Mouse (Mus musculus) myocyte (in vitro differentiated cells): ENCODE measurements at regions not wholly inside any gene's neighbourhood (a gene's known extent, or its start where the extent isn't known, plus 50 kb on each side); places are given as distances from the start of the nearest gene placed in this dataset.

Experiments
- H3K27me3 ChIP-seq: one replicate; pipeline ENCODE4 v1.6.1; 2011; ENCODE audit not compliant: control insufficient read depth, insufficient read depth, insufficient read length
- H3K36me3 ChIP-seq: one replicate; pipeline ENCODE4 v1.6.1; 2011; ENCODE audit not compliant: control insufficient read depth, insufficient read depth
- H3K4me2 ChIP-seq: one replicate; pipeline ENCODE4 v1.6.1; 2011; ENCODE audit warnings: low read depth, control low read depth
- H3K4me3 ChIP-seq: one replicate; pipeline ENCODE4 v1.5.1; 2011; ENCODE audit warnings: mild to moderate bottlenecking, control low read depth, moderate library complexity
- H3K79me2 ChIP-seq: one replicate; pipeline ENCODE4 v1.6.1; 2011; ENCODE audit not compliant: control insufficient read depth, insufficient read depth
- H3ac ChIP-seq: one replicate; pipeline ENCODE4 v1.6.1; 2011; ENCODE audit not compliant: control insufficient read depth, insufficient read length
- CEBPB ChIP-seq: IDR thresholded peaks from 2 replicates; pipeline ENCODE4 v1.6.1; 2011; ENCODE audit warnings: mild to moderate bottlenecking, moderate library complexity; ENCODE audit not compliant: poor library complexity, insufficient read depth, severe bottlenecking
- E2F4 ChIP-seq: IDR thresholded peaks from one replicate; pipeline ENCODE4 v1.6.1; 2011; ENCODE audit warnings: mild to moderate bottlenecking, control low read depth, moderate library complexity; ENCODE audit not compliant: insufficient read depth
- MAX ChIP-seq: IDR thresholded peaks from one replicate; pipeline ENCODE4 v1.6.1; 2011; ENCODE audit warnings: low read depth, mild to moderate bottlenecking, control low read depth
- MYOD1 ChIP-seq, 3 experiments: IDR thresholded peaks; one replicate each; pipeline ENCODE4 v1.6.1; 2011; ENCODE audit warnings: control low read depth in 2 of 3, low read depth in 2 of 3, mild to moderate bottlenecking in 2 of 3, moderate library complexity in 1 of 3; ENCODE audit not compliant: insufficient read length in 2 of 3, control insufficient read depth in 1 of 3
- MYOG ChIP-seq, 3 experiments: IDR thresholded peaks; one replicate each; pipeline ENCODE4 v1.6.1; 2011; ENCODE audit warnings: control low read depth in 2 of 3, low read depth in 2 of 3, mild to moderate bottlenecking in 2 of 3; ENCODE audit not compliant: insufficient read length in 2 of 3, control insufficient read depth in 1 of 3, insufficient read depth in 1 of 3
- POLR2A ChIP-seq: IDR thresholded peaks from one replicate; pipeline ENCODE4 v1.6.1; 2011; ENCODE audit warnings: low read depth, mild to moderate bottlenecking, control low read depth, moderate library complexity; ENCODE audit not compliant: insufficient read length
- POLR2AphosphoS2 ChIP-seq: IDR thresholded peaks from one replicate; pipeline ENCODE4 v1.6.1; 2011; ENCODE audit warnings: low read depth, control low read depth; ENCODE audit not compliant: insufficient read length
- REST ChIP-seq: IDR thresholded peaks from one replicate; pipeline ENCODE4 v1.6.1; 2011; ENCODE audit warnings: mild to moderate bottlenecking, control low read depth, moderate library complexity; ENCODE audit not compliant: insufficient read depth, insufficient read length
- SRF ChIP-seq: IDR thresholded peaks from one replicate; pipeline ENCODE4 v1.6.1; 2011; ENCODE audit warnings: low read depth; ENCODE audit not compliant: control insufficient read depth, insufficient read length
- TCF12 ChIP-seq: IDR thresholded peaks from one replicate; pipeline ENCODE4 v1.6.1; 2011; ENCODE audit warnings: mild to moderate bottlenecking, control low read depth; ENCODE audit not compliant: poor library complexity, insufficient read depth, severe bottlenecking
- TCF3 ChIP-seq: IDR thresholded peaks from one replicate; pipeline ENCODE4 v1.6.1; 2011; ENCODE audit warnings: low read depth, control low read depth; ENCODE audit not compliant: insufficient read length
- USF1 ChIP-seq: IDR thresholded peaks from one replicate; pipeline ENCODE4 v1.6.1; 2011; ENCODE audit warnings: low read depth, mild to moderate bottlenecking, control low read depth, moderate library complexity

DNA sequence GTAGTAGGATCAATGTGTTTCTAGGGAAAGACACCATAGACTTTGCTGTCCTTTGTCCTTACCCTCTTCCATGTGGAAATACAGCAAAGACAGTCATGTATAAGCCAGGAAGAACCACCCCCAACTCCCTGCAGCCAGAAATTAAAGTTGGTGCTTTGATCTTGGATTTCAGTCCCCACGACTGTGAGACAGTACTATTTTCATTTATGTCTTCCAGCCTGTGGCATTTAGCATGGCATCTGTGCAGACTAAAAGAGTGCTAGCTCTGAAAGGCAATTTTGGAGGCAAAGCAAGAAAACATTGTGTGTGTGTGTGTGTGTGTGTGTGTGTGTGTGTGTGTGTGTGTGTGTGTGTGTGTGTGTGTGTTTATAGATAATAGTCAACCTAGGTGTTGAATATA is 144.1 kb downstream of the Otor start:
- Histone ChIP-seq H3K79me2 (no peaks in the 10 kb centered on the region), H3K4me2 (no peak overlapping the region), H3ac (no peak overlapping the region), H3K27me3 (no peaks in the 10 kb centered on the region), H3K4me3 (no peak overlapping the region), H3K36me3 (no peaks in the 10 kb centered on the region)
- TF ChIP-seq REST (no peak), TCF12 (no peak), MYOD1 (IDR thresholded peaks at IDR 0.05; ENCODE audit: control insufficient read depth in 1 of 3, insufficient read length in 2 of 3, low read depth in 2 of 3) (no peak), MAX (no peak)

DNA sequence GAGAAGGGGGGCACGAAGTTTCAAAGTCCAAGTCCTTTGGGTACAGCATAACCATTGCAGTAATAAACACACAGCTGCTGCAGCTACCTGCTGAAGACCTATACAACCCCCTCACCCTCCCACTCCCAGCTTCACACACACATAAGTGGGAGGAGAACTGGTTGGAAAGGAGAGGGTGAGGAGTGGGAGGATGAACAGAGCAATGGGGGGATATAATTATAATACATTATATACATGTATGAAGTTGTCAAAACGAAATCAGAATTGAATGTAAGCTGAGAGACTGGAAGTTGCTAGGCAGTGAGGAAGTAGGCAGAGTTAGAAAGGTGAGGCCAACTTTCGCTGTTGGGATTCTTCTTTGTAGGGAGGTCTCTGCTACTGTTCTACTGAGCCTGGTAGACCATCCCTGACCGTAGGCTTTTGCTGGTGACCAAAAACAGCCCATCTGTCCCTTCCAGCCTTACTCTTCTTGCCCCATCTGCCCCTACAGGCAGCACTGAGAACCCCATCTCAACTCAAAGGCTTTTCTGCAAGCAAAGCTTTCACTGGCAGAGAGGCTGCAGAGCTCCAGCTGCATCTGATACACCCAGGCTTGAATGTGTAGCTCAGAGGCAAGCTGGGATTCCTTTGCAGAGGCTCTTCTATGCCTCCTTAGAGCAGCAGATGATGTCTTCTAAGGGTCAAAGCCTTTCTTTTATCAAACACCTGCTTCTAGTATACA is 146.3 kb downstream of the Otor start:
- no peak overlapping the region for H3K4me3 ChIP-seq
- H3K4me2 ChIP-seq = no peak overlapping the region
- no peak for TF ChIP-seq TCF3
- no peaks in the 10 kb centered on the region for H3K79me2 ChIP-seq
- no peaks in the 10 kb centered on the region for H3K36me3 ChIP-seq
- no peak overlapping the region for H3ac ChIP-seq
- no peaks in the 10 kb centered on the region for H3K27me3 ChIP-seq

DNA sequence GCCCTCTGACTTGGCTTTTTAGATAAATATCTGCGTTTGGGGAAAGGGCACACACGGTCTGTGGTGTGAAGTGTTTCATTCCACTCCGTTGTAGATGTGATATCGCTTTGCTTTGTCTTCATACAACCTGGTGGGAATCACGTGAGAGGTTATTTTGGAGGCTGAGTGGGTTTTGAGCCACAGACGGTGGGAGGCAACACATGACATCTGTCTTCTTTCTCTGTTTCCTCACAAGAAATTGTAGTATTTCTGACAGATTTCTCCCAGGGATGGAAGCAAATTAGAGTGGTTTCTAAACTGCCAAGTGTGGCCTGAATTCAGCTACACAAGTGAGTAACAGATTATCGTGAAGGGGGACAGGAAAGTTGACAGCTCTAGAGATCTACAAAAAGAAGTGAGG is 155.5 kb downstream of the Otor start:
- H3K4me2 ChIP-seq = no peak overlapping the region
- H3ac ChIP-seq = no peak overlapping the region
- H3K36me3 ChIP-seq = no peaks in the 10 kb centered on the region
- no peaks in the 10 kb centered on the region for H3K27me3 ChIP-seq
- no peak overlapping the region for H3K4me3 ChIP-seq
- TF ChIP-seq POLR2AphosphoS2 = no peak
- TF ChIP-seq TCF12 = no peak
- TF ChIP-seq MYOG (IDR thresholded peaks at IDR 0.05; ENCODE audit: control insufficient read depth in 1 of 3, insufficient read depth in 1 of 3, insufficient read length in 2 of 3, low read depth in 2 of 3) = no peak
- no peak for TF ChIP-seq CEBPB
- no peak for TF ChIP-seq MAX
- no peak for TF ChIP-seq E2F4
- no peak for TF ChIP-seq TCF3
- no peak for TF ChIP-seq REST
- TF ChIP-seq USF1 = no peak
- no peak for TF ChIP-seq POLR2A
- TF ChIP-seq SRF = no peak
- TF ChIP-seq MYOD1 (IDR thresholded peaks at IDR 0.05; ENCODE audit: control insufficient read depth in 1 of 3, insufficient read length in 2 of 3, low read depth in 2 of 3) = no peak
- no peaks in the 10 kb centered on the region for H3K79me2 ChIP-seq

DNA sequence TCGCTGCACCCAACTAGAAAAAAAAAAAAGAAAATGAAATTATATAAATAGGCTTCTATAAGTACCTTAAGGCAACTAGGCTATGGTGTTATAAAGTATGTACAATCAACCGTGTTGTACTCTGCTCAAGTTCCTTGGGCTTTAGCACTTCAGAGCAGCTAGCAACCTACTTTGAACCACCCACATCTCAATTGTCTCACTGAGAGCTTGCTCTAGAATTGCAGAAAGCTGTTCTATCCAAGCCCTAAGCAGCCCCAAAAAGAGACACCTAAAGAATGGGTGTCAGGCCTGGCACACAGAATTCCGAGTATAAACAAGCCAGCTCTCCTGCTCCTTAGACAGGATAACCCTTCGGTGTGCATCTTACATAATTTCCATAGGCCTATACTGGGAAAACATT is 162.0 kb downstream of the Otor start:
- Histone ChIP-seq H3K4me3 (no peak overlapping the region), H3K4me2 (no peak overlapping the region), H3K79me2 (no peaks in the 10 kb centered on the region), H3K27me3 (no peaks in the 10 kb centered on the region), H3K36me3 (no peaks in the 10 kb centered on the region), H3ac (no peak overlapping the region)
- TF ChIP-seq CEBPB (no peak), E2F4 (no peak), MYOG (IDR thresholded peaks at IDR 0.05; ENCODE audit: control insufficient read depth in 1 of 3, insufficient read depth in 1 of 3, insufficient read length in 2 of 3, low read depth in 2 of 3) (no peak), POLR2A (no peak), POLR2AphosphoS2 (no peak), REST (no peak), MAX (no peak), USF1 (no peak)

DNA sequence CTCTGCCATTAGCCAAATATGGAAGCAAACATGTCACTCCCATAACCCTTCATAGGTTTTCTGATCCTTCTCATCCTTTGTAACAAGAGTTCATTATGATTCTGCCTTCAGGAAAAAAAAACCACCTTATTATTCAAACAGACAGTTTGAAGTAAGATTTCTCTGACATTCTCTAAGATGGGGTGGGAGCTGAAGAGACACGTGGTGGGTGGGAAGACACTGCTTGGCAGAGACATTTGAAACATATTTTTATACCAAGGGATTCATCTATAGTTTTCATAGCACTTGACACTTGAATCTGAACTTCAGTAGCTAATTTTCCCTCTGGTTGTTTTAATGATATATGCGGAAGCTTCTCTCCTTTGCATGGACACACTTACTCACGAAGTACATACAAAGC is 165.5 kb downstream of the Otor start:
- H3K4me2 ChIP-seq = no peak overlapping the region
- H3K27me3 ChIP-seq = no peaks in the 10 kb centered on the region
- no peak for TF ChIP-seq TCF3
- no peak overlapping the region for H3K4me3 ChIP-seq
- no peak overlapping the region for H3ac ChIP-seq
- no peaks in the 10 kb centered on the region for H3K79me2 ChIP-seq
- no peaks in the 10 kb centered on the region for H3K36me3 ChIP-seq

DNA sequence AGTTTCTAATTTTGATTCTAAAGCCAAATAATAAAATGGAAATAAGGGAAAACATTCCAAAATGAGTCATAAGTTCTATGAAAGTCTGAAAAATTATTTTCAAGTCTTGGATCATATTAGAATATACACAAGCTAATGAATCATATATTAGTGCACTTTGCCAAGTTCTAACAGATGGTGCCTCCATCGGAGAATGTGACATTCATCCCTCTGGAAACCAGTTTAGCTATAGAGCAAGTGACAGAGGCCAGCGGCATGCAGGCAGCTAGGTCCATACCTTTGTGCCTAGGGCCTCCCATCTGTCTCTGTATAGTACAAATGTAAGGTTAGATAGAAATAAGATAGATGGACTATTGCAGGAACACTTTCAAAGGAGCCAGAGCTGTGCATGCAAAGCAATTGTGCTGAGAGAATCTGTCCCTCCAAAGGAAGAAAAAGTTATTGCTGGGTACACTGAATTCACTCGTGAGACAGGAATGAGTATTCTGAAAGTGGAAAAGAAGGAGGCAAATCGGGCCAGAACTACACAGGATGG is 167.9 kb downstream of the Otor start:
- no peaks in the 10 kb centered on the region for H3K36me3 ChIP-seq
- TF ChIP-seq SRF (no peak), MAX (no peak), MYOD1 (IDR thresholded peaks at IDR 0.05; ENCODE audit: control insufficient read depth in 1 of 3, insufficient read length in 2 of 3, low read depth in 2 of 3) (no peak), TCF3 (no peak), POLR2A (no peak), REST (no peak), MYOG (IDR thresholded peaks at IDR 0.05; ENCODE audit: control insufficient read depth in 1 of 3, insufficient read depth in 1 of 3, insufficient read length in 2 of 3, low read depth in 2 of 3) (no peak)
- H3K27me3 ChIP-seq = no peaks in the 10 kb centered on the region
- H3ac ChIP-seq = no peak overlapping the region
- no peak overlapping the region for H3K4me3 ChIP-seq
- no peak overlapping the region for H3K4me2 ChIP-seq
- no peaks in the 10 kb centered on the region for H3K79me2 ChIP-seq
